Mouse (Mus musculus) mammary gland, adult 2 months (tissue): Measurements from ENCODE around the gene H2al2b. TPM values are rescaled to one million over a fixed set of nuclear protein-coding genes. Genes with fewer than 3 reads are reported as not detected.

Experiments
- polyA plus RNA-seq: library from polyadenylated mRNA; depleted of rRNA; stranded (reverse); fragments of >200 nt; gene quantifications from 2 replicates; pipeline ENCODE4 v1.2.3, GENCODE M21; 2012; ENCODE audit warnings: low replicate concordance; rRNA removed

The H2al2b gene
- polyA plus RNA-seq: not detected in 2 replicates

DNA sequence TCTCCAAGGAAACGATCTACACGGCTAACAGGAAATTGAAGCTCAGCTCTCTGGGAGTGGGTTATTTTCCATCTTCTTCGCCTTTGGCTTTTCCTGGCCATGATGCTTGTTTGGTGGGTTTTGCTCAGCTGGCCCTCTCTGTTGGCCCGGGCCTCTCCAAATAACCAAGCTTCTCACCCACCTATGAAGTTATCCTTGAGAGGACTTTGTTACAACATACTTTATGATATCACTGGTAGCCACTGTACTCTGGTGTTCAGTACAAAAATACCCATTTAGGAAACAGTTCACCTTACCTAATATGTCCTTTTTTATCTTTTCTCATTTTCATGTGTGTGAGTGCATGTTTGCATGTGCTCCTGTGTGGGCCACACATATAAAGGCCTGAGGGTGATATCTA lies at the start of gene H2al2b:
H2al2b (minus strand) TSS at position 101 of the 400 bp plus-strand sequence.

Other genes with a start within 250 kb of the H2al2b start
- not detected in 2 replicates for gene H2al2c, start 121.6 kb downstream of the H2al2b start, polyA plus RNA-seq
- not detected in 2 replicates for gene Sry, start 57.0 kb downstream of the H2al2b start, polyA plus RNA-seq
- not detected in 2 replicates for gene Gm4064, start 75.5 kb upstream of the H2al2b start, polyA plus RNA-seq
- gene Rbmy, start 110.0 kb upstream of the H2al2b start, polyA plus RNA-seq: not detected in 2 replicates
- not detected in 2 replicates for gene Gm10256, start 110.0 kb upstream of the H2al2b start, polyA plus RNA-seq
- not detected in 2 replicates for gene Gm10352, start 180.3 kb upstream of the H2al2b start, polyA plus RNA-seq
- not detected in 2 replicates for gene Gm29289, start 211.9 kb upstream of the H2al2b start, polyA plus RNA-seq